Mouse (Mus musculus): ENCODE measurements around the gene Tbc1d32.
A peak's percentile ranks its signal among the peaks of the same experiment; 100 is the strongest.

DNA sequence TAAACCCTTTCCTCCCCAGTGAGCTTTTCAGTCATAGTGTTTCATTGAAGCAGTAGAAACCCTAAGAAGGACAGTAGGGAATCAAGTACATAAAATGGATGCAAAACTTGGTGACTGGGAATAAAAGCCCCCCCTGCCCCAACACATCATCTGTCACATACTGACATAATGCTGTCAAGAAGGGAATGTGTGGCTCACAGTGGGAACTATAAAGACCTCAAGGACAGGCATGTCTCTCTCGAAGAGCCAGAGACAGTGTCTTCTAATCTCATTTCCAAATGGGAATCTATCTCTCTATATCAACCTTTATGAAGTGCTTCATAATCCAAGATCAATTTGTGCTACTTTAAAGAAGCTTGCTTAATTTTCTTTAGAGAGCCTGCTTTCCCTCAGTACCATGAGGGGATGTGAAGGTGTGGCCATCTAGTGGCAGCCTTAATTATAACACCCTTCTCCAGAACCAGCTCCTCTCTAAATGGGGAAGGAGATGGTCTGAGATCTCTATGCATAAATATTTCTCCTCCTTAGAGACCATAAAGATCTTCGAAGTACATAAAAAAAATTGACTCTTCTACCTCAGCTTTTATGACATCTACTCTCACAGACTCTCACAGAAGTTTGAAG is 248.5 kb downstream of the Tbc1d32 start:
- TF ChIP-seq CTCF (conservative IDR thresholded peaks at IDR 0.05; ENCODE audit: low read length) (peak; percentile 75), POU5F1 (IDR thresholded peaks at IDR 0.05; ENCODE audit: borderline replicate concordance, low read length) (no peak)
